Mouse (Mus musculus): Measurements from ENCODE around the gene Sptlc2. TPM values are rescaled to one million over a fixed set of nuclear protein-coding genes. Genes with fewer than 3 reads are reported as not detected.

Sptlc2 gene
- polyA plus RNA-seq, 1 experiment from 2014 or later: 72.8 TPM

DNA sequence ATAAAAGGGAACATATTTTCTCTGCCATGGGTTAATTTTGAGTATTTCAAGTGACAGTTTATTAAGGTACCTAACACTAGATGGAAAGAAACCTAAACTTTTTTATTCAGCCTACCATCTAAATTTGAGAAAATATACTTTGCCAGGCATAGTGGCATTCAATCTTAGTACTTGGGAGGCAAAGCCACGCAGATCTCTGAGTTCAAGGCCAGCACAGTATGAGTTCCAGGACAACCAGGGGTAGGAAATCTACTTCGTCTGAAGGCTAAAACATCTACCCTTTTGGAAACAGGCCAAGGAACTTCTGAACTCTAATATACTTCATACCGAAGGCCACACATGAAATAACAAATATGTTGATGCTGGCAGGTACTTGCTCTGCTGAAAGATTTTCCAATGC, 26.0 kb downstream of the Sptlc2 start:
- WGBS: 86% methylated on average over 3 of the region's 3 CpGs
- no peaks in the 10 kb centered on the region for H3K4me1 ChIP-seq (ENCODE audit: control insufficient read depth, insufficient read depth, low read length)
- no peaks in the 10 kb centered on the region for H3K27me3 ChIP-seq (ENCODE audit: control insufficient read depth, insufficient read depth, low read depth, low read length)
- no peak overlapping the region for H3K4me3 ChIP-seq (ENCODE audit: low read depth, low read length)
- H3K9ac ChIP-seq (ENCODE audit: low read depth, low read length): no peak overlapping the region
- no peak overlapping the region for H3K4me2 ChIP-seq (ENCODE audit: low read length)
- H3K9me3 ChIP-seq (replicated peaks; ENCODE audit: control insufficient read depth, low read length, poor library complexity, severe bottlenecking): no peaks in the 10 kb centered on the region
- no peak for ATAC-seq
- 0 out of 2 replicates have a peak, but pooled peaks cover under 1% of the 10 kb centered on the region for H3K36me3 ChIP-seq (ENCODE audit: control insufficient read depth, insufficient read depth, low read length)
- H3K27ac ChIP-seq (ENCODE audit: low read length): no peak overlapping the region

DNA sequence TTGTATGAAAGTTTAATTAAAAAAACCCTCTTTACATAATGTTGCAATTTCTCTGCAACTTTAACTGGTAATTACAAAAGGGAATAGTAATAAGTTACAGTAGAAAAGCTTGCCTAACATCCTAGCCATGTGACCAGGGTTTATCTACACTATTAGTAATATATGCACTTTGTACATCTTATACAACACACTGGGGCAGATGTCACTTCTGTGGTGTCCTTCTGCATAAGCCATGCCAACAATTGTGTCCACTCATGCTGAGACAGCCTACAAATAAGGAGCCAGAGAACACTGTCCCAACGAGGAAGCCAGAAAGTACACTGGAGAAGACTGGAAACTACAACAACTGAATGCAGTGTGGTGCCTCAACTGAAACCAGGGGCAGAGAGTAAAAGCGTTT, 40.1 kb downstream of the Sptlc2 start:
- no peak overlapping the region for H3K4me3 ChIP-seq (ENCODE audit: low read depth, low read length)
- 82% methylated on average over 2 of the region's 2 CpGs for WGBS
- H3K9me3 ChIP-seq (replicated peaks; ENCODE audit: control insufficient read depth, low read length, poor library complexity, severe bottlenecking): no peaks in the 10 kb centered on the region
- H3K4me2 ChIP-seq (ENCODE audit: low read length): no peak overlapping the region
- H3K4me1 ChIP-seq (ENCODE audit: control insufficient read depth, insufficient read depth, low read length): no peaks in the 10 kb centered on the region
- no peaks in the 10 kb centered on the region for H3K27me3 ChIP-seq (ENCODE audit: control insufficient read depth, insufficient read depth, low read depth, low read length)
- peaks cover 4% of the 10 kb centered on the region; the same call in 1 of the 2 replicates for H3K36me3 ChIP-seq (ENCODE audit: control insufficient read depth, insufficient read depth, low read length)
- no peak overlapping the region for H3K27ac ChIP-seq (ENCODE audit: low read length)
- H3K9ac ChIP-seq (ENCODE audit: low read depth, low read length): no peak overlapping the region
- ATAC-seq: no peak

DNA sequence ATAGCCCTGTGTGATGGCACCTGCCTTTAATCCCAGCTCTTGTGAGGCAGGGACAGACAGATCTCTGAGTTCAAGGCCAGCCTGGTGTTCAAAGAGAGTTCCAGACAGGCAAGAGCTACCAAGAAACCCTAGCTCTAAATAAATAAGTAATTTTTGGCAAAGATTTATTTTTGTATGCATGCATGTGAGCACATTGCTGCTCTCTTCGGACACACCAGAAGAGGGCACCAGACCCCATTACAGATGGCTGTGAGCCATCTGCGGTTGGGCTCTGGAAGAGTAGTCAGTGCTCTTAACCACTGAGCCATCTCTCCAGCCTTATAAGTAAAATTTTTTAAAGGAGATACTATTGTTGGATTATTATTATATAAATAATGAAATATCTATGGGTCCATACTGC, 40.6 kb downstream of the Sptlc2 start:
- no peaks in the 10 kb centered on the region for H3K27me3 ChIP-seq (ENCODE audit: control insufficient read depth, insufficient read depth, low read depth, low read length)
- no peak overlapping the region for H3K4me2 ChIP-seq (ENCODE audit: low read length)
- 97% methylated on average over 2 of the region's 2 CpGs for WGBS
- no peaks in the 10 kb centered on the region for H3K9me3 ChIP-seq (replicated peaks; ENCODE audit: control insufficient read depth, low read length, poor library complexity, severe bottlenecking)
- no peak overlapping the region for H3K4me3 ChIP-seq (ENCODE audit: low read depth, low read length)
- H3K4me1 ChIP-seq (ENCODE audit: control insufficient read depth, insufficient read depth, low read length): no peaks in the 10 kb centered on the region
- ATAC-seq: no peak
- no peak overlapping the region for H3K27ac ChIP-seq (ENCODE audit: low read length)
- no peak overlapping the region for H3K9ac ChIP-seq (ENCODE audit: low read depth, low read length)
- peaks cover 4% of the 10 kb centered on the region; the same call in 1 of the 2 replicates for H3K36me3 ChIP-seq (ENCODE audit: control insufficient read depth, insufficient read depth, low read length)

DNA sequence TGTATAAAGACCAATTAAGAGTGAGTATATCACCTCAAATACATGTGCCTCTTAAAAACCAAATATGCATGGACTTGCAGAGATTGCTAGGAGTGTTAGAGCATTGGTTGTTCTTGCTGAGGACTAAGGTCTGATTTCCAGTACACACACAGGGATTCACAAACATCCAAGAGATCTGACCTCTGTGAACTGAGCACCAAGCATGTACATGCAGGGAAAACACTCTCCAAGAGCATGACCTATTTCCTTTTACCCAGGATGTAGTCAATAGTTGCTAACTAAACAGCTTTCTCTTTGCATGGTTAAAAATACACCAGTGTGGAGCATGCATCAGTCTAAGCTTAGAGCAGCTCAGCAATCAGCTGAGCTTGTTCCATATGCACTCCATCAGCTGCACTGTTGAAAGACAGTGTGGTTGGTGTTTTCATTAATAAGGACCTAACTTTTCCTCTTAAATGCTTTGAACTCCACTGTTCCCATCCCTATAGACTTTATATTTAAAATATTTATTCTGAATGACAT, 45.0 kb downstream of the Sptlc2 start:
- ATAC-seq: no peak
- Histone ChIP-seq H3K4me2 (ENCODE audit: low read length) (no peak overlapping the region), H3K27me3 (ENCODE audit: control insufficient read depth, insufficient read depth, low read depth, low read length) (no peaks in the 10 kb centered on the region), H3K9me3 (replicated peaks; ENCODE audit: control insufficient read depth, low read length, poor library complexity, severe bottlenecking) (no peaks in the 10 kb centered on the region), H3K9ac (ENCODE audit: low read depth, low read length) (no peak overlapping the region), H3K4me1 (ENCODE audit: control insufficient read depth, insufficient read depth, low read length) (no peaks in the 10 kb centered on the region), H3K36me3 (ENCODE audit: control insufficient read depth, insufficient read depth, low read length) (peaks cover 11% of the 10 kb centered on the region), H3K4me3 (ENCODE audit: low read depth, low read length) (no peak overlapping the region), H3K27ac (ENCODE audit: low read length) (no peak overlapping the region)

DNA sequence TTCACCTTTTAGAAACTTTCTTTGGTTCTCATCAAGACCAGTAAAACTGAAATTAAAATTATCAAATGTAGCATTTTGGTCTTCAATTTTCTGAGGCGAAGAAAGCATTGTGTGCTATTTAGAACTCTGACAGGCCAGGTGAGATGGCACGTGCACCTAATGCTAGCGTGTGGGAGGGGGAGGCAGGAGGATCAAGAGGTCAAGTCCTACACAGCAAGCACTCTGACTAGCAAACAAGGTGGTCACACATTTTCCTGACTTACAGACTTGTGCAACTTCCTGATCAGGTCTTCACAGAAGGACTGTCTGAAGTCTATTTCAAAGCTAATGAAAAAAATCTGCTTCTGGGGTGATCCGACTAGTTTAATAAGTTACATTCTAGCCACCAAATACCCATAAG, 50.1 kb downstream of the Sptlc2 start:
- no peaks in the 10 kb centered on the region for H3K9me3 ChIP-seq (replicated peaks; ENCODE audit: control insufficient read depth, low read length, poor library complexity, severe bottlenecking)
- H3K9ac ChIP-seq (ENCODE audit: low read depth, low read length): no peak overlapping the region
- no peak overlapping the region for H3K4me2 ChIP-seq (ENCODE audit: low read length)
- H3K4me3 ChIP-seq (ENCODE audit: low read depth, low read length): no peak overlapping the region
- H3K4me1 ChIP-seq (ENCODE audit: control insufficient read depth, insufficient read depth, low read length): no peaks in the 10 kb centered on the region
- WGBS: 93% methylated on average over 4 of the region's 4 CpGs
- no peak for ATAC-seq
- H3K36me3 ChIP-seq (ENCODE audit: control insufficient read depth, insufficient read depth, low read length): peaks cover 7% of the 10 kb centered on the region; the same call in 1 of the 2 replicates
- no peaks in the 10 kb centered on the region for H3K27me3 ChIP-seq (ENCODE audit: control insufficient read depth, insufficient read depth, low read depth, low read length)
- no peak overlapping the region for H3K27ac ChIP-seq (ENCODE audit: low read length)

DNA sequence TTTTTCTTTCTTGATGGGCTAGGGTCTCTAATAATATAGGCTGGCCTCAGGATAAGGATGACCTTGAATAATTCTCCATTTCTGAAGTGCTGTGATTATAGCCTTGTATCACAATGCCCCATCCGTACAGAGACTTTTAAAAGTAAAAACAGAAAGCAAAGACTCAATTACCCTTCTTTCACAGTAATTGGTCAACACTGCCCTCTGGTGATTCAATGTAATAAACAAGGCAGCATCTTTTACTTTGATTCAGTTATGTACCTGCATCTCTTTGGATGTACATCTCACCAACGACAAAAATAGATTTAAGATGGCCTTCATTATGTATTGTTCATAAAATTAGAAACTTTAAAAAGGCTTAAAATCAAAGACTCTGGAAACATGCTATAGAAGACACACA, 53.3 kb downstream of the Sptlc2 start:
- H3K4me1 ChIP-seq (ENCODE audit: control insufficient read depth, insufficient read depth, low read length): peaks cover 3% of the 10 kb centered on the region; the same call in 1 of the 2 replicates
- H3K36me3 ChIP-seq (ENCODE audit: control insufficient read depth, insufficient read depth, low read length): no peaks in the 10 kb centered on the region
- H3K9me3 ChIP-seq (replicated peaks; ENCODE audit: control insufficient read depth, low read length, poor library complexity, severe bottlenecking): no peaks in the 10 kb centered on the region
- ATAC-seq: no peak
- no peak overlapping the region for H3K4me2 ChIP-seq (ENCODE audit: low read length)
- no peak overlapping the region for H3K9ac ChIP-seq (ENCODE audit: low read depth, low read length)
- H3K27ac ChIP-seq (ENCODE audit: low read length): no peak overlapping the region
- H3K27me3 ChIP-seq (ENCODE audit: control insufficient read depth, insufficient read depth, low read depth, low read length): no peaks in the 10 kb centered on the region
- H3K4me3 ChIP-seq (ENCODE audit: low read depth, low read length): no peak overlapping the region
- WGBS: 24% methylated on average over 2 of the region's 2 CpGs

DNA sequence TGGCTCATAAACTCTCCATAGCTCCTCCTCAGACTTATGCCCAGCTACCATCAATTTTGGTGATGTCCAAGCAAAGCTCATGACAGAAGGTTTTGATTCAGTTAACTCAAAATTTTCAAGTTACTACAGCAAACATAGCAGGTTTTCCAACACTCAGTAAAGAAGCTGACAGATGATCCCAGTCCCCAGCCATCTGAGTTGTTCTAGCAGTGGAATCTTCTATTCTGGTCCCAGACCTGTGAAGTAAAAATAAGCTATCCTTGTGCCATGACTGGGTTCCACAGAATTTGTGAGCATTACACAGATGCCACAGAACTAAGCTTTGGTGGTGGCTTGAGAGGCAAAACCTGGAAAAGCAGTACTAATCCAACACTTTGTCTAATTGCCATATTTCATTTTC, 54.4 kb downstream of the Sptlc2 start:
- no peak overlapping the region for H3K4me3 ChIP-seq (ENCODE audit: low read depth, low read length)
- no peak for ATAC-seq

DNA sequence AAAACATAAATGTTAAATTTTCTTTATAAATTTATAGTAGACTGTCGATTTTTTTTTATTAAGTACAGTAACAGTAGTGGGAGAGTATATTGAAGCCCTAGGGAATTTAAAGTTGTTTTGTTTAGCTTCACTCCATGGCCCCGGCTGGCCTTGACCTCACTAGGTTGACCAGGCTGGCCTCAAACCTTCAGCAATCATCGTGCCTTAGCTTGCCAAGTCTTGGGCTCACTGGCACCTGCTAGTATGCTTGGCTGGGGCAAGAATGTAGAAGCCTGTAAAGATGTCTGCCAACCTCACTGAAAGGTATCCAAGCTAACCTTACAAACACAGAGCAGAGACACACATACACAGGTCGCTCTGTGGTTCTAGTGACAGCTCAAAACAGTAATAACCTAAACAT, 55.6 kb downstream of the Sptlc2 start:
- ATAC-seq: no peak
- H3K4me1 ChIP-seq (ENCODE audit: control insufficient read depth, insufficient read depth, low read length): peaks cover 10% of the 10 kb centered on the region
- no peak overlapping the region for H3K4me3 ChIP-seq (ENCODE audit: low read depth, low read length)
- H3K27ac ChIP-seq (ENCODE audit: low read length): no peak overlapping the region
- H3K36me3 ChIP-seq (ENCODE audit: control insufficient read depth, insufficient read depth, low read length): no peaks in the 10 kb centered on the region
- H3K9me3 ChIP-seq (replicated peaks; ENCODE audit: control insufficient read depth, low read length, poor library complexity, severe bottlenecking): no peaks in the 10 kb centered on the region
- H3K9ac ChIP-seq (ENCODE audit: low read depth, low read length): no peak overlapping the region
- no peak overlapping the region for H3K4me2 ChIP-seq (ENCODE audit: low read length)
- H3K27me3 ChIP-seq (ENCODE audit: control insufficient read depth, insufficient read depth, low read depth, low read length): no peaks in the 10 kb centered on the region
- 87% methylated on average over 4 of the region's 4 CpGs for WGBS

More for the DNA sequence above, 54.4 kb downstream of the Sptlc2 start:
- Histone ChIP-seq H3K4me1 (ENCODE audit: control insufficient read depth, insufficient read depth, low read length) (peaks cover 3% of the 10 kb centered on the region; the same call in 1 of the 2 replicates), H3K4me2 (ENCODE audit: low read length) (no peak overlapping the region), H3K36me3 (ENCODE audit: control insufficient read depth, insufficient read depth, low read length) (no peaks in the 10 kb centered on the region), H3K9me3 (replicated peaks; ENCODE audit: control insufficient read depth, low read length, poor library complexity, severe bottlenecking) (no peaks in the 10 kb centered on the region), H3K27ac (ENCODE audit: low read length) (no peak overlapping the region), H3K27me3 (ENCODE audit: control insufficient read depth, insufficient read depth, low read depth, low read length) (no peaks in the 10 kb centered on the region), H3K9ac (ENCODE audit: low read depth, low read length) (no peak overlapping the region)

DNA sequence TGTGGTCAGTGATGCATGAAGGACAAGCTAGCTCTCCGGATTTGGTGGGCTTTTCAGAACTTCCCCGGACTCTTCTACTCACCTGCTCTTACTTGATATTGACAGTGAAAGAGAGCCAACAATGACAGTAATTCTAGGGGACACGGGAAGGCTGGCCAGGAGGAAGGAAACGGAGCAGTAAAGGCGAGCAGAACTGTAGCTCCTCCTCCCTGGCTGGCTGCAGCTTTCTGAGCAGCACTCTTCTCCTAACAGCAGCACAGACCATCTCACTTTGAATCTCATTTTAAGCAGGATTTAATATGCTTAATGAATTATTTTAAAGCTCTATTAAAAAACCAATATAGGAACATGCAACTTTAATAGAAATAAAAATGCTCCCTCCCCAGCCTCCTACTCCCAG, 56.2 kb downstream of the Sptlc2 start:
- no peak overlapping the region for H3K4me2 ChIP-seq (ENCODE audit: low read length)
- H3K27ac ChIP-seq (ENCODE audit: low read length): no peak overlapping the region
- H3K36me3 ChIP-seq (ENCODE audit: control insufficient read depth, insufficient read depth, low read length): no peaks in the 10 kb centered on the region
- ATAC-seq: no peak
- no peaks in the 10 kb centered on the region for H3K27me3 ChIP-seq (ENCODE audit: control insufficient read depth, insufficient read depth, low read depth, low read length)
- H3K9ac ChIP-seq (ENCODE audit: low read depth, low read length): no peak overlapping the region
- no peaks in the 10 kb centered on the region for H3K9me3 ChIP-seq (replicated peaks; ENCODE audit: control insufficient read depth, low read length, poor library complexity, severe bottlenecking)
- WGBS: 23% methylated on average over 5 of the region's 5 CpGs
- H3K4me3 ChIP-seq (ENCODE audit: low read depth, low read length): no peak overlapping the region
- peaks cover 15% of the 10 kb centered on the region for H3K4me1 ChIP-seq (ENCODE audit: control insufficient read depth, insufficient read depth, low read length)

Measured in midbrain, embryonic 16.5 days (tissue).